17 mouse cellular contexts compared by ENCODE assay signal in genomic region chr15:38570735-38571134, GRCm38 (mm10).
DNase-seq lines count a peak whose midpoint lies in the region; ATAC-seq and TF ChIP-seq lines count a peak whose summit lies in the region.
"Had no signal": no experiment of that assay in that cellular context is flagged by ENCODE, and none has a peak within 500 bp of the region (broad histone marks: within the 10 kb centered on the region; RNA-seq: fewer than 3 reads in every experiment).

No protein-coding gene starts in this region.

- H3K36me3 ChIP-seq in heart, embryonic 13.5 days, result no peaks in the 10 kb centered on the region
- no peaks in the 10 kb centered on the region for H3K36me3 ChIP-seq in midbrain, embryonic 11.5 days (ENCODE audit: control insufficient read depth, insufficient read depth, low read length)
- H3K36me3 ChIP-seq in midbrain, embryonic 10.5 days, result no peaks in the 10 kb centered on the region
- H3K36me3 ChIP-seq in lung, postnatal 0 days (ENCODE audit: insufficient read depth, low read length), result no peaks in the 10 kb centered on the region
- H3K36me3 ChIP-seq: embryonic facial prominence, embryonic 15.5 days; forebrain, embryonic 12.5 days; neural tube, embryonic 13.5 days had no signal

- H3K27ac ChIP-seq in heart, embryonic 13.5 days (replicated peaks), result no peak overlapping the region
- no peak overlapping the region for H3K27ac ChIP-seq in midbrain, embryonic 11.5 days (ENCODE audit: low read depth, low read length)
- no peak overlapping the region for H3K27ac ChIP-seq in midbrain, embryonic 10.5 days (replicated peaks)
- H3K27ac ChIP-seq in lung, postnatal 0 days (ENCODE audit: low read length), result no peak overlapping the region
- H3K27ac ChIP-seq: embryonic facial prominence, embryonic 15.5 days; forebrain, embryonic 12.5 days; liver, embryonic 14.5 days; neural tube, embryonic 13.5 days had no signal

- ATAC-seq in heart, embryonic 13.5 days (ENCODE audit: extremely low read depth, insufficient number of reproducible peaks, low FRiP score, low TSS enrichment), result no peak
- no peak for ATAC-seq in midbrain, embryonic 11.5 days (ENCODE audit: low FRiP score)
- ATAC-seq in lung, postnatal 0 days, result no peak

- H3K4me2 ChIP-seq in heart, embryonic 13.5 days, result 0 out of 2 replicates have a peak overlapping the region, but pooled peaks have one; percentile 9
- no peak overlapping the region for H3K4me2 ChIP-seq in midbrain, embryonic 11.5 days
- no peak overlapping the region for H3K4me2 ChIP-seq in lung, postnatal 0 days (replicated peaks; ENCODE audit: low read depth, low read length)
- H3K4me2 ChIP-seq: embryonic facial prominence, embryonic 15.5 days; forebrain, embryonic 12.5 days; neural tube, embryonic 13.5 days had no signal

- H3K9me3 ChIP-seq in heart, embryonic 13.5 days, result no peaks in the 10 kb centered on the region
- H3K9me3 ChIP-seq in midbrain, embryonic 11.5 days (ENCODE audit: control insufficient read depth, low read length), result no peaks in the 10 kb centered on the region
- H3K9me3 ChIP-seq in midbrain, embryonic 10.5 days (replicated peaks), result no peaks in the 10 kb centered on the region
- H3K9me3 ChIP-seq in lung, postnatal 0 days (ENCODE audit: low read length), result no peaks in the 10 kb centered on the region
- H3K9me3 ChIP-seq: embryonic facial prominence, embryonic 15.5 days; forebrain, embryonic 12.5 days; neural tube, embryonic 13.5 days had no signal

- peaks cover 37% of the 10 kb centered on the region for H3K4me1 ChIP-seq in heart, embryonic 13.5 days
- H3K4me1 ChIP-seq in midbrain, embryonic 11.5 days (ENCODE audit: control insufficient read depth, insufficient read depth, low read length), result no peaks in the 10 kb centered on the region
- no peaks in the 10 kb centered on the region for H3K4me1 ChIP-seq in midbrain, embryonic 10.5 days
- H3K4me1 ChIP-seq in lung, postnatal 0 days (ENCODE audit: insufficient read depth, low read depth, low read length), result peaks cover 4% of the 10 kb centered on the region; the same call in 1 of the 2 replicates
- H3K4me1 ChIP-seq: forebrain, embryonic 12.5 days; neural tube, embryonic 13.5 days had no signal

- WGBS in heart, embryonic 13.5 days, result 43% methylated on average over 8 of the region's 8 CpGs
- 54% methylated on average over 8 of the region's 8 CpGs for WGBS in midbrain, embryonic 11.5 days
- 64% methylated on average over 8 of the region's 8 CpGs for WGBS in midbrain, embryonic 10.5 days
- 42% methylated on average over 8 of the region's 8 CpGs for WGBS in lung, postnatal 0 days

- no peak overlapping the region for H3K4me3 ChIP-seq in heart, embryonic 13.5 days
- H3K4me3 ChIP-seq in midbrain, embryonic 11.5 days (ENCODE audit: low read depth, low read length), result no peak overlapping the region
- H3K4me3 ChIP-seq in midbrain, embryonic 10.5 days, result no peak overlapping the region
- H3K4me3 ChIP-seq in lung, postnatal 0 days (ENCODE audit: low read depth, low read length), result no peak overlapping the region
- H3K4me3 ChIP-seq: embryonic facial prominence, embryonic 15.5 days; forebrain, embryonic 12.5 days; megakaryocyte, embryonic 14.5 days; neural tube, embryonic 13.5 days had no signal

- peaks cover 3% of the 10 kb centered on the region; the same call in 1 of the 2 replicates for H3K27me3 ChIP-seq in heart, embryonic 13.5 days (replicated peaks)
- H3K27me3 ChIP-seq in midbrain, embryonic 11.5 days (ENCODE audit: control insufficient read depth, insufficient read depth, low read length), result no peaks in the 10 kb centered on the region
- H3K27me3 ChIP-seq in midbrain, embryonic 10.5 days (ENCODE audit: low read depth, poor library complexity, severe bottlenecking), result no peaks in the 10 kb centered on the region
- H3K27me3 ChIP-seq in lung, postnatal 0 days (replicated peaks; ENCODE audit: insufficient read depth, low read length), result no peaks in the 10 kb centered on the region
- H3K27me3 ChIP-seq: embryonic facial prominence, embryonic 15.5 days; forebrain, embryonic 12.5 days; neural tube, embryonic 13.5 days had no signal

- no peak for TF ChIP-seq EP300 in lung, postnatal 0 days (IDR thresholded peaks at IDR 0.05)

- no peak for TF ChIP-seq CTCF in lung, postnatal 0 days (IDR thresholded peaks at IDR 0.05)

- H3K9ac ChIP-seq in heart, embryonic 13.5 days, result no peak overlapping the region
- no peak overlapping the region for H3K9ac ChIP-seq in midbrain, embryonic 11.5 days (ENCODE audit: low read length)
- H3K9ac ChIP-seq in lung, postnatal 0 days (replicated peaks; ENCODE audit: low read depth), result no peak overlapping the region
- H3K9ac ChIP-seq: embryonic facial prominence, embryonic 15.5 days; forebrain, embryonic 12.5 days; liver, embryonic 14.5 days; neural tube, embryonic 13.5 days had no signal

- DNase-seq in heart, adult 9 months (ENCODE audit: low spot score in 2 of 2), result no peak
- DNase-seq in midbrain, embryonic 11.5 days (ENCODE audit: low spot score, missing footprints), result peak; percentile 75
- no peak for DNase-seq in midbrain, embryonic 10.5 days (ENCODE audit: low spot score)
- peak; percentile 57 for DNase-seq in lung, postnatal 0 days (ENCODE audit: low spot score)
- peak; percentile 71 for DNase-seq in yolk sac, embryonic 10.5 days (ENCODE audit: low spot score)
- DNase-seq in right cerebral cortex, postnatal 4 days, result no peak
- DNase-seq: adrenal gland, adult 2 months; cerebellum, adult 2 months; heart, postnatal 36 days; left cerebral cortex, postnatal 4 days; thymus, postnatal 25 days had no signal

Comparison
In these comparisons a context has a peak if more than half of its experiments do, and no peak if none do; other contexts are left out.
1. DNase-seq: peak in midbrain, embryonic 11.5 days (single experiment), lung, postnatal 0 days (single experiment) and yolk sac, embryonic 10.5 days (single experiment); none in heart, adult 9 months (0 of 2), midbrain, embryonic 10.5 days (single experiment) and right cerebral cortex, postnatal 4 days (single experiment).